Mouse (Mus musculus) limb, embryonic 15.5 days (tissue): Measurements from ENCODE around the gene Taf6l. TPM values are rescaled to one million over a fixed set of nuclear protein-coding genes. Genes with fewer than 3 reads are reported as not detected.
A peak's percentile ranks its signal among the peaks of the same experiment; 100 is the strongest.

Source experiments
- ATAC-seq: fragments of 200-750 bp; cut with Nextera tagmentation; 2 replicates; pipeline ENCODE4 v1.8.0; 2017; ENCODE audit warnings: low read depth, moderate TSS enrichment; ENCODE audit not compliant: insufficient number of reproducible peaks, low FRiP score, low TSS enrichment
- H3K27ac ChIP-seq: fragments of 300-500 bp; sonication (generic); 2 replicates; pipeline ENCODE4 v1.5.1; 2015; ENCODE audit warnings: moderate library complexity, mild to moderate bottlenecking, inconsistent platforms
- H3K27me3 ChIP-seq: fragments of 300-500 bp; sonication (generic); 2 replicates; pipeline ENCODE4 v1.6.1; 2015; ENCODE audit warnings: inconsistent platforms
- H3K36me3 ChIP-seq: fragments of 300-500 bp; sonication (generic); 2 replicates; pipeline ENCODE4 v1.6.1; 2015; ENCODE audit warnings: inconsistent platforms
- H3K4me1 ChIP-seq: fragments of 300-500 bp; sonication (generic); 2 replicates; pipeline ENCODE4 v1.6.1; 2015; ENCODE audit warnings: inconsistent platforms
- H3K4me2 ChIP-seq: fragments of 300-500 bp; sonication (generic); 2 replicates; pipeline ENCODE4 v1.6.1; 2015; ENCODE audit warnings: mild to moderate bottlenecking, inconsistent platforms
- H3K4me3 ChIP-seq: fragments of 300-500 bp; sonication (generic); 2 replicates; pipeline ENCODE4 v1.5.1; 2015; ENCODE audit warnings: mild to moderate bottlenecking, inconsistent platforms
- H3K9ac ChIP-seq: fragments of 300-500 bp; sonication (generic); 2 replicates; pipeline ENCODE4 v1.6.1; 2015; ENCODE audit warnings: inconsistent platforms
- H3K9me3 ChIP-seq: fragments of 300-500 bp; sonication (generic); 2 replicates; pipeline ENCODE4 v1.6.1; 2016; ENCODE audit warnings: inconsistent platforms
- WGBS: fragments of 180-500 bp; shearing (Covaris S2); methylation state at CpG from one replicate; pipeline ENCODE4 v1.1.7; 2015; 5-methylcytosine and 5-hydroxymethylcytosine counted together
- polyA plus RNA-seq: library from polyadenylated mRNA; unstranded; fragments of >200 nt; fragmentation: Nextera tagmentation; extraction: Ambion mirVana; gene quantifications from 2 replicates; pipeline ENCODE4 v1.2.1, GENCODE M21; 2015

Taf6l gene
- polyA plus RNA-seq, 1 experiment from 2014 or later = 25.3 TPM

DNA sequence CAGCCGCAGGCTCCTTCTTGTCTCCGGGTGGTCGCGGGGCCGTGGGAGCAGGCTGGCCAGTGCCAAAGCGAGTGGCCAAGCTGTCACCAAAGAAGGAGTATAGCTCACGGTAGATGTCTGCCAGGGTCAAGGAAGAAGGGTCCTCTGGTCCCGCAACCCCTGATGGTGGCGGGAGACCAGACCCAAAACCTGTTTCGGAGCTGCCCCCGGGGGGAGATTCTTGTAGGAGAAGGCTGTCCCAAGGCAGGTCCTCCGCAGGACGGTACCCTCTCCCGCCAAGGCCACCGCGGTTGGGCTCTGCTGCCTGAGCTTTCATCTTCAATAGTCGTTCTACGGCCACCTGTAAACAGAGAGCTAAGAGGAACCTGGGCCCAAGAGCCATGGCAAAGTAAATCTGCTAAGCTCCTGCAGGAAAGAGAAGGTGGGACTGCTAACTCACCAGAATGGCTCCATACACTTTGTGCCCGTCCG is 11.2 kb downstream of the Taf6l start:
- peaks cover 36% of the 10 kb centered on the region for H3K36me3 ChIP-seq
- peak overlapping the region; percentile 88 for H3K4me2 ChIP-seq
- no peaks in the 10 kb centered on the region for H3K27me3 ChIP-seq
- WGBS = 3% methylated on average over 20 of the region's 20 CpGs
- peaks cover 28% of the 10 kb centered on the region for H3K4me1 ChIP-seq
- H3K9ac ChIP-seq = peak overlapping the region; percentile 91
- H3K9me3 ChIP-seq = no peaks in the 10 kb centered on the region
- peak overlapping the region; percentile 99 for H3K27ac ChIP-seq
- no peak; the same call in 1 of the 2 replicates for ATAC-seq
- H3K4me3 ChIP-seq = peak overlapping the region; percentile 75

DNA sequence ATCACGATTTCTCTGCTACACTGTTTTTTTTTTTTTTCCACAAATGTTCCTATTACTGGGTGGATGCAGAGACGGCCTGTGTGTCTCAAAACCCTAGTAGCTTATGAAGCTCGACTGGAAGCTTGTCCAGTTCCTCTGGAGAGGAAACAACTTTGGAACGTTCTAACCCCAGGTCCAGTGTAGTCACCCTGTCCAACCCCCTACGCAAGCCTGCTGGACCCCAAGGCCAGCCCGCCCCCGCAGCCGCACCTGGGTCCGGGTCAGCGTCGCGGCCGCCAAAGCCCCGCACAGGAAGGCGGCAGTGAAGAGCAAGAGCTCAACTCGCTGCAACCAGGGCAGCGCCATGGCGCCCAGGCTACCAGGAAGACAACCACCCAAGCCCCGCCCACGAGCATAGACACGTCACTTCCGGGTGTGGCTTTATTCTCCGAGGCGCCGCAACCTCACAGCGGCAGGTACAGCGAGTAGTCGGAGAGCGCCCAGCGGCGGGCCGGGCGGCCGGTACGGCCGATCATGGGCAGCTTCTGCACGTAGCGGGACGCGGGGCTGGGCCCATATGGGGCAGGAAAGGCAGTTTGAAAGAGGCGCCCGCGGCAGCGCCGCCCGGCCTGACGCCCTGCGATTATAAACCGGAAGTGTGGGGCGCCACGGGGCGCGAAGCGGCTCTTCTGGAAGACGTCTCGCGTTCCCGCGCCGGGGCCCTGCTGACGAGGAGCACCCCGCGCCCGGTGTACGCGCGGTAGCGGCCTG is 12.0 kb downstream of the Taf6l start, which contains the start of gene Tmem179b:
Gene Tmem179b (minus strand): TSS at position 382 of the 750 bp plus-strand sequence.
- Histone ChIP-seq H3K36me3 (peaks cover 42% of the 10 kb centered on the region), H3K27me3 (no peaks in the 10 kb centered on the region), H3K9me3 (no peaks in the 10 kb centered on the region), H3K4me3 (peak within 1 kb of the TSS; percentile 75), H3K27ac (peak within 1 kb of the TSS; percentile 99), H3K9ac (peak within 1 kb of the TSS; percentile 91), H3K4me1 (peaks cover 28% of the 10 kb centered on the region), H3K4me2 (peak within 1 kb of the TSS; percentile 88)
- whole genome bisulfite sequencing = under 1% methylated on average over 67 of the region's 68 CpGs
- peak; percentile 91 for ATAC-seq

DNA sequence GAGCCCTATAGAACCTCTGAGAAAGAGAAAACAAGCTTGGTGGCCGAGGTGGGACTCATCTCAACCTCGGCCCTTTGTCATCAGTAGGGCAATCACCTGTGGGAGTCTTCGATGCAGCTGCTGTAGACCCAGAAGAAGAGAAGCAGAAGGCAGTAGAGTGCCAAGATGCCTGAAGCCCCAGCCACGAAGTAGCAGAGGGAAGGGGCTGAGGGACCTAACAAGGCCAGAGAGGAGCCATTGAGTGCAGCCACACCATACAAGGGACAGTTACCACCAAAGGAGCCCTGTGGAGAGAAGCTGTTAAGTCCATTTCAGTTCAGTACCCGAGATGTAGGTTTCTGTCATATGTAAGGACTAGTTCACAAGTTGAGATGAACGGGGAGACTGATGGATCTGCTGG is 12.8 kb downstream of the Taf6l start:
- no peaks in the 10 kb centered on the region for H3K27me3 ChIP-seq
- H3K27ac ChIP-seq = peak overlapping the region; percentile 99
- peaks cover 28% of the 10 kb centered on the region for H3K4me1 ChIP-seq
- peaks cover 47% of the 10 kb centered on the region for H3K36me3 ChIP-seq
- WGBS = 51% methylated on average over 6 of the region's 6 CpGs
- H3K4me2 ChIP-seq = peak overlapping the region; percentile 88
- peak overlapping the region; percentile 91 for H3K9ac ChIP-seq
- peak overlapping the region; percentile 75 for H3K4me3 ChIP-seq
- no peaks in the 10 kb centered on the region for H3K9me3 ChIP-seq
- no peak for ATAC-seq

DNA sequence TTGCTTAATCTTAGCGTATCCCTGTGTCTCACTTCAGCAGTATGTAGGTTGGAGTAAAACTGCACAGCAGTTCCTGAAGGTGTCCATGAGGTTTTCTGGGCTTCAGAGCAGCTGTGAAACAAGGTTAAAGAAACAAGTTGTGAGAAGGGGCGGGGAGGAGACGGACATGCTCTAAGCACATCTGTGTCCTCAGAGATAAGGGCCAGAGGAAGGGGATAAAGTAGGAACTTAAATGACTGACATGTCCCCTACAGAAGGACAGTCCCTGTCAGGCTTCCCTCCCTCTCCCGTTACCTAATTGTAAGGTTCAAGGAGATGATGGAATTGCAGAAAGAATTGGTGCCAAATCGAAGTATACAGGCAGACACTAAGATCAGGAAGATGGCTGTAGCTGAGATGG is 13.2 kb downstream of the Taf6l start:
- Histone ChIP-seq H3K4me1 (peaks cover 28% of the 10 kb centered on the region), H3K9ac (no peak overlapping the region), H3K4me2 (peak overlapping the region; percentile 88), H3K9me3 (no peaks in the 10 kb centered on the region), H3K27me3 (no peaks in the 10 kb centered on the region), H3K36me3 (peaks cover 49% of the 10 kb centered on the region), H3K4me3 (peak overlapping the region; percentile 75), H3K27ac (peak overlapping the region; percentile 33)
- ATAC-seq = no peak
- WGBS = 82% methylated on average over 5 of the region's 5 CpGs

- Histone ChIP-seq H3K4me2 (peak within 1 kb of the TSS; percentile 45), H3K9ac (peak within 1 kb of the TSS; percentile 83), H3K4me3 (peak within 1 kb of the TSS; percentile 65), H3K9me3 (no peaks in the 10 kb centered on the region), H3K27me3 (no peaks in the 10 kb centered on the region), H3K36me3 (peaks cover 67% of the 10 kb centered on the region), H3K4me1 (peaks cover 28% of the 10 kb centered on the region), H3K27ac (peak within 1 kb of the TSS; percentile 92)
- 20% methylated on average over 29 of the region's 29 CpGs for WGBS
- no peak for ATAC-seq
Observed at GRCm38 (mm10) chr19:8770567-8771270, 15.5 kb downstream of the Taf6l start, which contains the start of gene Tmem223. Tmem223 (plus strand) TSS chr19:8770996.

DNA sequence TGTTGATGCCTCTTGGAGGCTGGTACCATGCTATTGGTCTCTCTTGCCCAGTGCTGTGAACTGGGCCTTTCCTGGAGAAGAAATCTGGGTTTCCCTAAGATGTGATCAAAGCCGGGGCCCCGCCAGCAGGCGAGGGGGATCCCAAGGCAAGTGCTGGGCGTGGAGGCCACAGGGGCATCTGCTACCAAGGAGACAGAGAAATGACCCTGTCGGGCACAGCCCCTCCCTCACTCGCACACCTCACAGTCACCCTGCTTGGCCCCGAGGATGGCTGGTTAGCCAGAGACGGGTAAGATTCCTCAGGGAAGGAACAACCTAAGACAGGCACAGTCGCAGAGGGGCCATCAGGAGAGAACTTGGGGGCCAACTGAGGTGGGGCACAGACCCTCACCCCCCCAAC is 20.7 kb downstream of the Taf6l start:
- 96% methylated on average over 9 of the region's 9 CpGs for WGBS
- no peak overlapping the region for H3K4me3 ChIP-seq
- H3K36me3 ChIP-seq = peaks cover 85% of the 10 kb centered on the region
- H3K4me2 ChIP-seq = no peak overlapping the region
- no peaks in the 10 kb centered on the region for H3K9me3 ChIP-seq
- H3K27ac ChIP-seq = no peak overlapping the region
- no peak for ATAC-seq
- H3K4me1 ChIP-seq = peaks cover 4% of the 10 kb centered on the region; the same call in 1 of the 2 replicates
- H3K27me3 ChIP-seq = no peaks in the 10 kb centered on the region
- H3K9ac ChIP-seq = no peak overlapping the region

DNA sequence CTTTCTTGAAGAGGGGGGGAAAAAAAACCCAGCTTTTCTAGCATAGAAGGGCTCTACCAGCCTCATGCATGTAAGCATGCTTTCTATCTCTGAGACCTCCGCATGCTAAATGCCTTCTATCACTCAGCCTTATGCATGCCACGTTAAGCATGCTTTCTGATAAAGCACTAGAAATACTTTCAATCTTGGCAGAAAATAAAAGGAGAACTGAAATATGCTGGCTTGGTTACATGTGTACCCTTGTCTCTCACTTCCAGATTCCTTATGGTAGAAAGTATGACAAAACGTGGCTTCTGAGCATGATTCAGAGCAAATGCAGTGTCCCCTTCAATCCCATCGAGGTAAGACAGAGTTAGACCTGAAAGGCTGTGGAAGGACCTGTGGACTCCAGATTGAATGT is 22.9 kb downstream of the Taf6l start:
- no peaks in the 10 kb centered on the region for H3K9me3 ChIP-seq
- H3K4me3 ChIP-seq = no peak overlapping the region
- H3K9ac ChIP-seq = no peak overlapping the region
- H3K27me3 ChIP-seq = no peaks in the 10 kb centered on the region
- no peak for ATAC-seq
- peaks cover 1% of the 10 kb centered on the region; the same call in 1 of the 2 replicates for H3K4me1 ChIP-seq
- H3K27ac ChIP-seq = no peak overlapping the region
- 91% methylated on average over 4 of the region's 4 CpGs for WGBS
- H3K36me3 ChIP-seq = peaks cover 62% of the 10 kb centered on the region
- no peak overlapping the region for H3K4me2 ChIP-seq

- peaks cover 37% of the 10 kb centered on the region for H3K36me3 ChIP-seq
- H3K27ac ChIP-seq = no peak overlapping the region
- H3K9me3 ChIP-seq = no peaks in the 10 kb centered on the region
- H3K9ac ChIP-seq = no peak overlapping the region
- no peak overlapping the region for H3K4me2 ChIP-seq
- H3K4me1 ChIP-seq = peaks cover 8% of the 10 kb centered on the region
- no peaks in the 10 kb centered on the region for H3K27me3 ChIP-seq
- no peak overlapping the region for H3K4me3 ChIP-seq
- WGBS = 87% methylated on average over 2 of the region's 2 CpGs
- no peak for ATAC-seq
Observed at GRCm38 (mm10) chr19:8760757-8761156, 25.5 kb downstream of the Taf6l start.

GRCm38 (mm10) chr19:8758899-8759298 is 27.3 kb downstream of the Taf6l start:
- Histone ChIP-seq H3K27me3 (no peaks in the 10 kb centered on the region), H3K4me1 (peaks cover 19% of the 10 kb centered on the region), H3K4me2 (no peak overlapping the region), H3K9me3 (no peaks in the 10 kb centered on the region), H3K36me3 (peaks cover 35% of the 10 kb centered on the region), H3K9ac (no peak overlapping the region), H3K4me3 (no peak overlapping the region), H3K27ac (no peak overlapping the region)
- 93% methylated on average over 2 of the region's 2 CpGs for WGBS
- no peak for ATAC-seq

GRCm38 (mm10) chr19:8757471-8757998 is 28.7 kb downstream of the Taf6l start:
- Histone ChIP-seq H3K36me3 (peaks cover 32% of the 10 kb centered on the region), H3K4me2 (peak overlapping the region; percentile 54), H3K9ac (peak overlapping the region; percentile 88), H3K27ac (peak overlapping the region; percentile 90), H3K9me3 (no peaks in the 10 kb centered on the region), H3K4me1 (peaks cover 19% of the 10 kb centered on the region), H3K27me3 (no peaks in the 10 kb centered on the region), H3K4me3 (peak overlapping the region; percentile 93)
- ATAC-seq = no peak
- 3% methylated on average over 14 of the region's 14 CpGs for WGBS

DNA sequence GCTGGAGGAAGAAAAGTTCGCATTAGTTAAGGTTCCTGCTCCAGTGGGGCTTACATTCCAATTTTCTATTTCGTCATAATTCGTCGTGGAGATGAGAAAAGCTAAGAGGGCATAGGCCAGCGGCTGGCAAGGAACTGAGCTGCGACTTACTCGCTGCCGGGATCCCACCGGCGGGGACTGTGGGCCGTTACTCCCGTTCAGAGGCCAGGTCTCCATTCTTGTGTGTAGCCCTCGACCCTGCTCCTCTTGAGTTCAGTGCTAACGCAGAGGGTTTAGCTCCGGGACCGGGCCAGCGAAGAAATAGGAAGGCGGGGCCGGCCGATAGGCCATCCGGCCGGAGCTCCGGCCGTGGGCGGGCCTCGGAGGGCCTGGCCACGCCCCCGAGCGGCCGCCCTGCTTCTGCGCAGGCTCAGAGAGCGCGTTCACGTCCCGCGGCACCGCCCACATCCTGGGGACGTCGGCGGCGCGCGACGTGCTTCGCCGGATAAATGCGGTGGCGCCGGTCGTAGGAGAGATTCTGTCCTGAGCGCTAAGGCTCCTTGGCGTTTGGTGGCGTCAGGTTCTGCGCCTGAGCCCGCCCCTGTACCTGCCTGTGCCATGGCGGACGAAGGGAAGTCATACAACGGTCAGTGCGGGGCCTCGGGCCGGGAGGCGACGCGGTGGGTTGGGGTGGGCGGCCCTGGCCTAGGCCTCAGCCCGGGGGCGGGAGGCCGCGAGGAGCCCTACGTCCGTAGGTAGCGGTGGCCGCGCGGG is 29.4 kb downstream of the Taf6l start, which contains the start of gene Nxf1:
Gene Nxf1 (plus strand): TSS at position 439 of the 753 bp plus-strand sequence.
- H3K36me3 ChIP-seq = peaks cover 34% of the 10 kb centered on the region
- WGBS = under 1% methylated on average over 75 of the region's 75 CpGs

More for the DNA sequence above, 29.4 kb downstream of the Taf6l start, which contains the start of gene Nxf1:
- ATAC-seq = peak; percentile 91
- no peaks in the 10 kb centered on the region for H3K27me3 ChIP-seq
- peak within 1 kb of the TSS; percentile 54 for H3K4me2 ChIP-seq
- H3K27ac ChIP-seq = peak within 1 kb of the TSS; percentile 90
- peak within 1 kb of the TSS; percentile 88 for H3K9ac ChIP-seq
- peak within 1 kb of the TSS; percentile 93 for H3K4me3 ChIP-seq
- H3K9me3 ChIP-seq = no peaks in the 10 kb centered on the region
- peaks cover 19% of the 10 kb centered on the region for H3K4me1 ChIP-seq
